Mouse (Mus musculus) stomach, embryonic 14.5 days (tissue): ENCODE measurements around the gene Pitx1. TPM values are rescaled to one million over a fixed set of nuclear protein-coding genes. Genes with fewer than 3 reads are reported as not detected.
A peak's percentile ranks its signal among the peaks of the same experiment; 100 is the strongest.

ENCODE experiments used
- ATAC-seq: fragments of 200-750 bp; cut with Nextera tagmentation; 2 replicates; pipeline ENCODE4 v1.8.0; 2017; ENCODE audit warnings: low read depth, moderate TSS enrichment; ENCODE audit not compliant: insufficient number of reproducible peaks, insufficient read depth, low FRiP score
- H3K27ac ChIP-seq: fragments of 300-500 bp; sonication (generic); 2 replicates; pipeline ENCODE4 v1.5.1; 2014; ENCODE audit warnings: mild to moderate bottlenecking, low read length, moderate library complexity, mixed read lengths
- H3K27me3 ChIP-seq: fragments of 300-500 bp; sonication (generic); 2 replicates; pipeline ENCODE4 v1.6.1; 2014; ENCODE audit warnings: low read length, control low read depth, mixed read lengths; ENCODE audit not compliant: control insufficient read depth, insufficient read depth
- H3K36me3 ChIP-seq: fragments of 300-500 bp; sonication (generic); 2 replicates; pipeline ENCODE4 v1.6.1; 2014; ENCODE audit warnings: mild to moderate bottlenecking, control low read depth, low read length, moderate library complexity, mixed read lengths; ENCODE audit not compliant: control insufficient read depth, insufficient read depth
- H3K4me1 ChIP-seq: fragments of 300-500 bp; sonication (generic); 2 replicates; pipeline ENCODE4 v1.6.1; 2014; ENCODE audit warnings: low read length, control low read depth, mixed read lengths; ENCODE audit not compliant: control insufficient read depth, insufficient read depth
- H3K4me2 ChIP-seq: fragments of 300-500 bp; sonication (generic); replicated peaks from 2 replicates; pipeline ENCODE4 v1.6.1; 2014; ENCODE audit warnings: low read depth, low read length, control low read depth
- H3K4me3 ChIP-seq: fragments of 300-500 bp; sonication (generic); 2 replicates; pipeline ENCODE4 v1.5.1; 2014; ENCODE audit warnings: low read depth, low read length, control low read depth
- H3K9ac ChIP-seq: fragments of 300-500 bp; sonication (generic); replicated peaks from 2 replicates; pipeline ENCODE4 v1.6.1; 2014; ENCODE audit warnings: low read depth, mild to moderate bottlenecking, control low read depth, low read length, moderate library complexity, mixed read lengths
- H3K9me3 ChIP-seq: fragments of 300-500 bp; sonication (generic); 2 replicates; pipeline ENCODE4 v1.6.1; 2016; ENCODE audit warnings: low read depth, low read length, control low read depth; ENCODE audit not compliant: control insufficient read depth
- WGBS: fragments of 180-500 bp; shearing (Covaris S2); extraction: QIAGEN DNeasy Blood & Tissue Kit; methylation state at CpG from one replicate; pipeline ENCODE4 v1.1.7; 2014; 5-methylcytosine and 5-hydroxymethylcytosine counted together
- polyA plus RNA-seq: library from polyadenylated mRNA; unstranded; fragments of >200 nt; fragmentation: Nextera tagmentation; extraction: Ambion mirVana; gene quantifications from 2 replicates; pipeline ENCODE4 v1.2.1, GENCODE M21; 2014

The Pitx1 gene
- polyA plus RNA-seq, 1 experiment from 2014 or later, result 262 TPM

- Histone ChIP-seq H3K9ac (peak overlapping the region; percentile 93), H3K4me1 (peaks cover 7% of the 10 kb centered on the region; the same call in 1 of the 2 replicates), H3K4me2 (peak overlapping the region; percentile 54), H3K36me3 (0 out of 2 replicates have a peak, but pooled peaks cover 2% of the 10 kb centered on the region), H3K27ac (peak overlapping the region; percentile 86), H3K4me3 (peak overlapping the region; percentile 77), H3K9me3 (no peaks in the 10 kb centered on the region), H3K27me3 (peaks cover 22% of the 10 kb centered on the region; the same call in 1 of the 2 replicates)
- no peak for ATAC-seq
- WGBS, result 2% methylated on average over 28 of the region's 33 CpGs
Measured at GRCm38 (mm10) chr13:55835548-55836097, 369 bp downstream of the Pitx1 start.

- Histone ChIP-seq H3K9me3 (no peaks in the 10 kb centered on the region), H3K27me3 (peaks cover 22% of the 10 kb centered on the region; the same call in 1 of the 2 replicates), H3K4me2 (peak overlapping the region; percentile 54), H3K36me3 (0 out of 2 replicates have a peak, but pooled peaks cover 5% of the 10 kb centered on the region), H3K4me3 (peak overlapping the region; percentile 77), H3K27ac (peak overlapping the region; percentile 86), H3K9ac (peak overlapping the region; percentile 93), H3K4me1 (peaks cover 7% of the 10 kb centered on the region; the same call in 1 of the 2 replicates)
- no peak for ATAC-seq
- WGBS, result 22% methylated on average over 5 of the region's 5 CpGs
Measured at GRCm38 (mm10) chr13:55834667-55835066, 1.3 kb downstream of the Pitx1 start.

GRCm38 (mm10) chr13:55833921-55834320 is 2.1 kb downstream of the Pitx1 start:
- no peaks in the 10 kb centered on the region for H3K9me3 ChIP-seq
- peak overlapping the region; percentile 98; the same call in 1 of the 2 replicates for H3K27ac ChIP-seq
- H3K9ac ChIP-seq, result peak overlapping the region; percentile 93
- 24% methylated on average over 7 of the region's 7 CpGs for WGBS
- H3K4me3 ChIP-seq, result peak overlapping the region; percentile 77
- H3K4me2 ChIP-seq, result peak overlapping the region; percentile 54
- peaks cover 22% of the 10 kb centered on the region; the same call in 1 of the 2 replicates for H3K27me3 ChIP-seq
- 0 out of 2 replicates have a peak, but pooled peaks cover 5% of the 10 kb centered on the region for H3K36me3 ChIP-seq
- no peak for ATAC-seq
- peaks cover 7% of the 10 kb centered on the region; the same call in 1 of the 2 replicates for H3K4me1 ChIP-seq

GRCm38 (mm10) chr13:55832602-55833001 is 3.4 kb downstream of the Pitx1 start:
- 54% methylated on average over 1 of the region's 1 CpGs for WGBS
- ATAC-seq, result no peak
- Histone ChIP-seq H3K27ac (peak overlapping the region; percentile 98), H3K4me1 (peaks cover 7% of the 10 kb centered on the region; the same call in 1 of the 2 replicates), H3K9ac (peak overlapping the region; percentile 99), H3K9me3 (no peaks in the 10 kb centered on the region), H3K4me2 (peak overlapping the region; percentile 54), H3K27me3 (peaks cover 17% of the 10 kb centered on the region; the same call in 1 of the 2 replicates), H3K36me3 (peaks cover 5% of the 10 kb centered on the region; the same call in 1 of the 2 replicates), H3K4me3 (peak overlapping the region; percentile 77)

- Histone ChIP-seq H3K4me2 (peak overlapping the region; percentile 54), H3K9ac (peak overlapping the region; percentile 99), H3K27ac (peak overlapping the region; percentile 98), H3K9me3 (no peaks in the 10 kb centered on the region), H3K4me1 (peaks cover 3% of the 10 kb centered on the region; the same call in 1 of the 2 replicates), H3K4me3 (peak overlapping the region; percentile 77), H3K36me3 (peaks cover 5% of the 10 kb centered on the region; the same call in 1 of the 2 replicates), H3K27me3 (peaks cover 14% of the 10 kb centered on the region; the same call in 1 of the 2 replicates)
- ATAC-seq, result peak; percentile 7; the same call in 1 of the 2 replicates
- 4% methylated on average over 25 of the region's 25 CpGs for WGBS
Measured at GRCm38 (mm10) chr13:55831722-55832160, 4.3 kb downstream of the Pitx1 start.

- Histone ChIP-seq H3K4me2 (peak overlapping the region; percentile 54), H3K27ac (peak overlapping the region; percentile 98), H3K36me3 (peaks cover 5% of the 10 kb centered on the region; the same call in 1 of the 2 replicates), H3K4me3 (peak overlapping the region; percentile 77), H3K27me3 (peaks cover 14% of the 10 kb centered on the region; the same call in 1 of the 2 replicates), H3K9me3 (no peaks in the 10 kb centered on the region), H3K9ac (peak overlapping the region; percentile 99), H3K4me1 (peaks cover 3% of the 10 kb centered on the region; the same call in 1 of the 2 replicates)
- peak; percentile 73 for ATAC-seq
- under 1% methylated on average over 51 of the region's 82 CpGs for WGBS
Measured at GRCm38 (mm10) chr13:55830833-55831721, 4.9 kb downstream of the Pitx1 start.

- Histone ChIP-seq H3K27ac (peak overlapping the region; percentile 98), H3K9me3 (no peaks in the 10 kb centered on the region), H3K36me3 (peaks cover 5% of the 10 kb centered on the region; the same call in 1 of the 2 replicates), H3K9ac (peak overlapping the region; percentile 99), H3K4me2 (peak overlapping the region; percentile 54), H3K4me3 (peak overlapping the region; percentile 77), H3K4me1 (0 out of 2 replicates have a peak, but pooled peaks cover 3% of the 10 kb centered on the region), H3K27me3 (peaks cover 14% of the 10 kb centered on the region; the same call in 1 of the 2 replicates)
- WGBS, result under 1% methylated on average over 48 of the region's 48 CpGs
- ATAC-seq, result no peak
Measured at GRCm38 (mm10) chr13:55830081-55830832, 5.7 kb downstream of the Pitx1 start.
